Mouse (Mus musculus): ENCODE measurements at regions not wholly inside any gene's neighbourhood (a gene's known extent, or its start where the extent isn't known, plus 50 kb on each side); places are given as distances from the start of the nearest gene placed in this dataset.

GRCm38 (mm10) chr13:31683311-31683710 lies 57.7 kb downstream of the Foxf2 start:
- TF ChIP-seq EP300 (IDR thresholded peaks at IDR 0.05; ENCODE audit: low read depth), result no peak
- TF ChIP-seq CTCF (IDR thresholded peaks at IDR 0.05; ENCODE audit: low read depth), result no peak
